Mouse (Mus musculus): ENCODE results near the gene Mif4gd. TPM values are rescaled to one million over a fixed set of nuclear protein-coding genes. Genes with fewer than 3 reads are reported as not detected.

The Mif4gd gene
- polyA plus RNA-seq, 1 experiment from 2014 or later: 30.2 TPM

GRCm38 (mm10) chr11:115632247-115632646 lies 19.5 kb upstream of the Mif4gd start:
- Histone ChIP-seq H3K27me3 (no peaks in the 10 kb centered on the region), H3K4me2 (no peak overlapping the region), H3K9me3 (replicated peaks) (no peaks in the 10 kb centered on the region), H3K36me3 (no peaks in the 10 kb centered on the region), H3K27ac (no peak overlapping the region), H3K4me1 (replicated peaks) (peaks cover 6% of the 10 kb centered on the region), H3K9ac (no peak overlapping the region), H3K4me3 (no peak overlapping the region)
- ATAC-seq (replicated peaks; ENCODE audit: insufficient number of reproducible peaks, insufficient read depth, low FRiP score, low read depth): no peak
- 65% methylated on average over 7 of the region's 7 CpGs for WGBS

- Histone ChIP-seq H3K4me2 (peak overlapping the region; percentile 3; the same call in 1 of the 2 replicates), H3K4me3 (no peak overlapping the region), H3K9me3 (replicated peaks) (no peaks in the 10 kb centered on the region), H3K9ac (no peak overlapping the region), H3K27ac (no peak overlapping the region), H3K36me3 (no peaks in the 10 kb centered on the region), H3K27me3 (no peaks in the 10 kb centered on the region), H3K4me1 (replicated peaks) (peaks cover 11% of the 10 kb centered on the region)
- WGBS: 21% methylated on average over 3 of the region's 3 CpGs
- no peak for ATAC-seq (replicated peaks; ENCODE audit: insufficient number of reproducible peaks, insufficient read depth, low FRiP score, low read depth)
Measured at GRCm38 (mm10) chr11:115631505-115631890, 18.7 kb upstream of the Mif4gd start.

GRCm38 (mm10) chr11:115630532-115631504 lies 18.0 kb upstream of the Mif4gd start:
- H3K4me3 ChIP-seq: no peak overlapping the region
- H3K4me2 ChIP-seq: peak overlapping the region; percentile 3; the same call in 1 of the 2 replicates
- H3K4me1 ChIP-seq (replicated peaks): peaks cover 11% of the 10 kb centered on the region
- H3K27ac ChIP-seq: no peak overlapping the region
- no peaks in the 10 kb centered on the region for H3K9me3 ChIP-seq (replicated peaks)
- WGBS: 47% methylated on average over 16 of the region's 16 CpGs
- no peaks in the 10 kb centered on the region for H3K36me3 ChIP-seq
- no peak overlapping the region for H3K9ac ChIP-seq
- ATAC-seq (replicated peaks; ENCODE audit: insufficient number of reproducible peaks, insufficient read depth, low FRiP score, low read depth): no peak
- H3K27me3 ChIP-seq: no peaks in the 10 kb centered on the region

DNA sequence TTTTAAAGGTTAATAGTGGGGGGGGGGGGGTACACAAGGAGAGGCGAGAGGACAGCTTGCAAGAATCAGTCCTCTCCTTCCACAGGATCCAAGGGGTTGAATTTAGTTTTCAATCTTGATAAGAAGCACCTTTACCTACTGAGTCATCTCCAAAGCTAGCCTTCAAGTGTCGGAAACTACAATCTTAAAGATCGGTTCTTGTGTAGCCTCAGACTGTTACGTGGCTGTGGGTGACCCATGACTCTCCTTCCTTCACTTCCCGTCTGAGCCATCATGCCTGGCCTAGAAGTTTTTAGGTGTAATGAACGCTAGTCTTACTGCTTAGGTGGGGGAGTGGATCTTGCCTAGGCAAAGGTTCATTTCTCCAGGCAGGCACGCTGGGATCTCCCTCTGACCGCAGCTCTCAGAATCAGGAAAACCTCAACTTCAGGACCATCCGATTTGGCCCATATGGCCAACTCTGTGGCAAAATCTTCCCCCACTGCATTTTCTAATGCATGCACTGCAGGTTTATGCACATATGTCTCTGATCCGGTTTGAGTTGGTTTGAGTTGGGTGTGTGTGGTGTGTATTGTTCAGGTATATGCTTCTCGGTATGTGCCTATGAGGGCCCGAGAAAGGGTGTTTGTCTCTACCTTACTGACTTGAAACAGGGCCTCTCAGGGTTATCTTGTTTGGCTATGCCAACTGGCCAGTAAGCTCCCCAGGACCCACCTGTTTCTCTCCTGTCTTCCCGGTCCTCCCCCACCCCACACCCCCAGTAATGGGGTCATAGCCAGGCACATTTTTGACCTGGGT lies 17.2 kb upstream of the Mif4gd start:
- Histone ChIP-seq H3K4me3 (no peak overlapping the region), H3K4me2 (no peak overlapping the region), H3K9ac (no peak overlapping the region), H3K27me3 (no peaks in the 10 kb centered on the region), H3K4me1 (replicated peaks) (peaks cover 11% of the 10 kb centered on the region), H3K27ac (no peak overlapping the region), H3K36me3 (no peaks in the 10 kb centered on the region), H3K9me3 (replicated peaks) (no peaks in the 10 kb centered on the region)
- 82% methylated on average over 13 of the region's 13 CpGs for WGBS
- no peak for ATAC-seq (replicated peaks; ENCODE audit: insufficient number of reproducible peaks, insufficient read depth, low FRiP score, low read depth)

DNA sequence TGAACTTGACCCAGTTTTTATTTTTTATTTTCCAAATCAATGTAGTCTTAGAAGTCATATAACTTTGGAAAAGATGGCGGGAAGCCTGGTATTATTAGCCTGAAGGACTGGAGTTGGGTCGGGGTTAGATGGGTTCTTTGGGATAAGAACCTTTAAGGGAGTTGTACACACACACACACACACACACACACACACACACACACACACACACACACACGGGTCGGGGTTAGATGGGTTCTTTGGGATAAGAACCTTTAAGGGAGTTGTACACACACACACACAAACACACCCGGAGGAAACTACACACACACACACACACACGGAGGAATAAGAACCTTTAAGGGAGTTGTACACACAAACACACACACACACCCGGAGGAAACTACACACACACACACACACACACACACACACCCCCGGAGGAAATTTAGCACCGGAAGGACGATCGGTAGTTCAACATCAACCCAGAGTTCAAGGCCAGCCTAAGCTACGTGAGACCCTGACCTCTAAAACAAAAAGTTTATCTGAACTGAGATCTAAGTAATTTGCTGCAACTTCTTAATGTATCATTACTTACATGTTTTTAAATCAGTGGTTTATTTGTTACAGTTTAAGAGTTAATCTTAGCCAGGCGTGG lies 15.8 kb upstream of the Mif4gd start:
- peak overlapping the region; percentile 35 for H3K9ac ChIP-seq
- peaks cover 11% of the 10 kb centered on the region for H3K4me1 ChIP-seq (replicated peaks)
- peak overlapping the region; percentile 41; the same call in 1 of the 2 replicates for H3K27ac ChIP-seq
- no peak for ATAC-seq (replicated peaks; ENCODE audit: insufficient number of reproducible peaks, insufficient read depth, low FRiP score, low read depth)
- 49% methylated on average over 13 of the region's 13 CpGs for WGBS
- H3K4me3 ChIP-seq: peak overlapping the region; percentile 68
- peak overlapping the region; percentile 58 for H3K4me2 ChIP-seq
- H3K9me3 ChIP-seq (replicated peaks): no peaks in the 10 kb centered on the region
- no peaks in the 10 kb centered on the region for H3K27me3 ChIP-seq
- H3K36me3 ChIP-seq: peaks cover 2% of the 10 kb centered on the region; the same call in 1 of the 2 replicates

- Histone ChIP-seq H3K9me3 (replicated peaks) (no peaks in the 10 kb centered on the region), H3K36me3 (peaks cover 8% of the 10 kb centered on the region), H3K9ac (peak within 1 kb of the TSS; percentile 75), H3K4me3 (peak within 1 kb of the TSS; percentile 68), H3K27me3 (no peaks in the 10 kb centered on the region), H3K27ac (peak within 1 kb of the TSS; percentile 71), H3K4me1 (replicated peaks) (peaks cover 11% of the 10 kb centered on the region), H3K4me2 (peak within 1 kb of the TSS; percentile 77)
- under 1% methylated on average over 47 of the region's 47 CpGs for WGBS
- ATAC-seq (replicated peaks; ENCODE audit: insufficient number of reproducible peaks, insufficient read depth, low FRiP score, low read depth): peak; percentile 99
Measured at GRCm38 (mm10) chr11:115627705-115628464, 15.1 kb upstream of the Mif4gd start, which contains the start of gene Slc25a19. Gene Slc25a19, minus strand, starts transcription at chr11:115628295.

GRCm38 (mm10) chr11:115626824-115627616 lies 14.3 kb upstream of the Mif4gd start:
- Histone ChIP-seq H3K36me3 (peaks cover 16% of the 10 kb centered on the region), H3K27ac (peak overlapping the region; percentile 71), H3K4me1 (replicated peaks) (peaks cover 11% of the 10 kb centered on the region), H3K27me3 (no peaks in the 10 kb centered on the region), H3K4me2 (peak overlapping the region; percentile 77), H3K9ac (peak overlapping the region; percentile 75), H3K4me3 (peak overlapping the region; percentile 68), H3K9me3 (replicated peaks) (no peaks in the 10 kb centered on the region)
- no peak for ATAC-seq (replicated peaks; ENCODE audit: insufficient number of reproducible peaks, insufficient read depth, low FRiP score, low read depth)
- 43% methylated on average over 11 of the region's 11 CpGs for WGBS

- WGBS: 74% methylated on average over 9 of the region's 9 CpGs
- no peak overlapping the region for H3K4me3 ChIP-seq
- H3K4me2 ChIP-seq: no peak overlapping the region
- peaks cover 11% of the 10 kb centered on the region for H3K4me1 ChIP-seq (replicated peaks)
- ATAC-seq (replicated peaks; ENCODE audit: insufficient number of reproducible peaks, insufficient read depth, low FRiP score, low read depth): no peak
- H3K27me3 ChIP-seq: no peaks in the 10 kb centered on the region
- H3K9ac ChIP-seq: no peak overlapping the region
- H3K27ac ChIP-seq: no peak overlapping the region
- no peaks in the 10 kb centered on the region for H3K9me3 ChIP-seq (replicated peaks)
- peaks cover 23% of the 10 kb centered on the region for H3K36me3 ChIP-seq
Measured at GRCm38 (mm10) chr11:115625877-115626276, 13.1 kb upstream of the Mif4gd start.

DNA sequence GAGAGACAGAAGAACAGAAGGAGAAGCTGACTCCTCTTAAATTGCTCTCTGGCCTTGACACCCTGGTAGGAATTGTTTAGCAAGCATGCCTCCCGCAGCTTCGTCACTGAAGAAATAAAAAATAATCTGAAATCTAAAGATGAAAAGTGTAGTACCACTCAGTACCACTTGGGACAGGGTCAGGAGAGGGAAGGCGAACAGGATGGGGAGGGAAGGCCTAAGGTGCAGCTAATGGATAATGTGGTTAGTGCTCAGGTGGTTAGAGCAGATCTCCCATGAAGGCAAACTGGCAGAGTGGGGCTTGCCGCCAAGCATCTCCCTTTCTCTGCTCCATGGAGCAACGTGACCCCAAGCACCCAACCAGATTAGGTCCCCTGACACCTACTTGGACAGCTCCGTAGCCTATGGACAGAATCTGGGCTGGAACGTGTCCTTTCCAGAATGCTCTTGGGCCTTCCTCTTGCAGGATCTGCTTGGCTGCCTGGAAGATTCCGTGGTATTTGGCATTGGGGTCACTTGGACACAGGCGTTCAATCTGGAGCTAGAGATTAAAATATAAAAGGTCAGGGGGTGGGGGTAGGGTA lies 10.8 kb upstream of the Mif4gd start:
- Histone ChIP-seq H3K27ac (no peak overlapping the region), H3K36me3 (peaks cover 37% of the 10 kb centered on the region), H3K9me3 (replicated peaks) (no peaks in the 10 kb centered on the region), H3K27me3 (no peaks in the 10 kb centered on the region), H3K4me2 (no peak overlapping the region), H3K9ac (no peak overlapping the region), H3K4me1 (replicated peaks) (peaks cover 9% of the 10 kb centered on the region), H3K4me3 (no peak overlapping the region)
- no peak for ATAC-seq (replicated peaks; ENCODE audit: insufficient number of reproducible peaks, insufficient read depth, low FRiP score, low read depth)
- WGBS: 77% methylated on average over 9 of the region's 9 CpGs

GRCm38 (mm10) chr11:115619949-115620348 lies 7.2 kb upstream of the Mif4gd start:
- Histone ChIP-seq H3K4me3 (no peak overlapping the region), H3K4me2 (no peak overlapping the region), H3K9me3 (replicated peaks) (no peaks in the 10 kb centered on the region), H3K9ac (no peak overlapping the region), H3K4me1 (replicated peaks) (peaks cover 15% of the 10 kb centered on the region), H3K27ac (no peak overlapping the region), H3K27me3 (no peaks in the 10 kb centered on the region), H3K36me3 (peaks cover 42% of the 10 kb centered on the region)
- ATAC-seq (replicated peaks; ENCODE audit: insufficient number of reproducible peaks, insufficient read depth, low FRiP score, low read depth): no peak
- WGBS: 87% methylated on average over 7 of the region's 7 CpGs
